Mouse (Mus musculus) layer of hippocampus, postnatal 10 days (tissue): ENCODE measurements at regions not wholly inside any gene's neighbourhood (a gene's known extent, or its start where the extent isn't known, plus 50 kb on each side); places are given as distances from the start of the nearest gene placed in this dataset.
A peak's percentile ranks its signal among the peaks of the same experiment; 100 is the strongest.

Source experiments
- DNase-seq, 2 experiments: peaks; one replicate each; pipeline ENCODE4 v3.0.0; 2021; ENCODE audit warnings: low spot score in 2 of 2

GRCm38 (mm10) chr1:55807028-55807427 is 401.3 kb downstream of the Plcl1 start:
- DNase-seq = no peak

GRCm38 (mm10) chr1:55808724-55809519 is 403.2 kb downstream of the Plcl1 start:
- no peak for DNase-seq

DNA sequence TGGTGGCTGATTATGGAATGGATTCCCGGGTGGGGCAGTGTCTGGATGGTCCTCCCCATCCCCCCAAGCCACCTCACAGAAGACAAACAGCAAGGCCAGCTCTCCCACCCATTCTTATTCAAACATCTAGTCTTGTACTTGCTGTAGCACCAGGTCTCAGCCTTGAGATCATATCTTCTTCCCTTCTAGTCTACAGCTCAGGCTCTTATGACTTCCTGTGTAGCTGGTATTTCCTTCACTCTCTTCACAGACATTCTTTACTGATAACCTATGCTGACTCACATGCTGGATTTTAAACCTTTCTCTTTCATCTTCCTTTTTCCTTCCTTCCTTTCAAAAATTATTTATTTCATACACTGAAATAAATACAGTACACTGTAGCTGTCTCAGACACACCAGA is 406.8 kb downstream of the Plcl1 start:
- no peak for DNase-seq

GRCm38 (mm10) chr1:55820866-55821500 is 415.3 kb downstream of the Plcl1 start:
- no peak for DNase-seq

DNA sequence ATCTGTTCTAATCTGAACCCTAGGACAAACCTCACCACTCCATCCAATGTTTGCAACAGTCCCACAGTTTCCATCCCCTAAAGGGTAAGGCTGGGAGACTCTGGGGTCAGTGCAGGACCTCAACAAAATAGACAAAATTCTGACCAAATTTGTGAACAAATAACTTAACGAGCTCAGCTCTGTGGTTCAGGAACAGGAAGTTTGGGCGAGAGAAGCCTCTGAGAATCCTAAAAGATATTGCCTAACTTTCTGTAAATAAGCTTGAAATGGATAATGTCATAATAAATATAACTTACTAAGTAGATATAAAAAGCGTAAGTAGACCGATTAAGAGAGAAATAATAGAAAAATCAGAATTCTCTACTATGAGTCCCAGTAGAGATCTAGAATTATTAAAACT is 416.9 kb downstream of the Plcl1 start:
- no peak for DNase-seq

- no peak for DNase-seq
These were observed 421.5 kb downstream of the Plcl1 start for GRCm38 (mm10) chr1:55827191-55827590.

DNA sequence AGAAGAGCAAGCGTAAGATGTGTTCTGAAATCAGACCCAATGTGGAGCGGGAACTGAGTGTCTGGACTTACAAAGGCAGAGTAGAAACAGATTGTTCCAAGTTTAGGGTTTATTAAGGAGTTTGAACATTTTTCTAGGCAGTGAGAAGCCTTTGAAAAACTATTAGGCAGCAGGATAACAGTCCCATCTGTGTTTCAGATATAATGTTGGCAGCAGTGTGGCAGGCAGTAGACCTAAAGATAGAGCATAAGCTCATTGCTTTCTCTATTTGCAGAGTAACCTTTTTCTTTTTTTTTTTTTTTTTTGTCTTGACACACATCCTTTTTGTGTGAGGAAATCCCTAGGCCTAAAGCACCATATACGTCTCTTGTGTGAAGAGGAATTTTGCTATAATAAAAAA is 429.6 kb downstream of the Plcl1 start:
- DNase-seq = no peak

DNA sequence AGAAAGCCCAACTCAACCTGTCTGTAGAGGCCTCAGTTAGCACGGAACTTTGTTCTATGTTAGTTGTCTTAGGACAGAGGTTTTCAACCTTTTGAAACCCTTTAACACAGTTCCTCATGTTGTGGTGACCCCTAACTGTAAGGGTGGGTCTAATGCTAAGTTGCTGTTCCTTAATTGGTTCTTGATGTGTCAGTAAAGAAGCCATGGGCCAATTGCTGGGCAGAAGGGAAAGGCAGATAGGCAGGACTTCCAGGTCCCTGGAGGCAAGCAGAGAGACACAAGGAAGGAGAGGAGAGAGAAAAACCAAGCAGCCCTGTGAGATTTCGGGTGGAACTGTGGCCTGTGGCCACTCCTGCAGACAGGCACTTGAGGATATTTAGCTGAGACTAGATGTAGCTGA is 431.0 kb downstream of the Plcl1 start:
- no peak for DNase-seq

DNA sequence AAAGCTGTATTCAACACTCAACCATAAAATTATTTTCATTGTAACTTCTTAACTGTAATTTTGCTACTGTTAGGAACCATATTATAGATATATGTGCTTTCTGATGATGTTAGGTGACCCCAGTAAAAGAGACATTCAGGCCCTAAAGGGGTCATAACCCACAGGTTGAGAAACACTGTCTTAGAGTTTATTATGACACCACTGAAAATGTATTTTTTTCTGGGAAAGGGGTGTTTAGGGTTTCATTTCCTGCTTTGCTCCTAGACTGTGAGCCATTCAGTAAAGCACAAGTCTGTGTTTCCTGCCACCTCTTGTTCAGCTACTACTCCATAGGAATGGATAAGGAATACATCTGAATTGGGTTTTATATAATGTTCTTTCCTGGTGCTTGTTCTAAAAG is 431.6 kb downstream of the Plcl1 start:
- no peak for DNase-seq

DNA sequence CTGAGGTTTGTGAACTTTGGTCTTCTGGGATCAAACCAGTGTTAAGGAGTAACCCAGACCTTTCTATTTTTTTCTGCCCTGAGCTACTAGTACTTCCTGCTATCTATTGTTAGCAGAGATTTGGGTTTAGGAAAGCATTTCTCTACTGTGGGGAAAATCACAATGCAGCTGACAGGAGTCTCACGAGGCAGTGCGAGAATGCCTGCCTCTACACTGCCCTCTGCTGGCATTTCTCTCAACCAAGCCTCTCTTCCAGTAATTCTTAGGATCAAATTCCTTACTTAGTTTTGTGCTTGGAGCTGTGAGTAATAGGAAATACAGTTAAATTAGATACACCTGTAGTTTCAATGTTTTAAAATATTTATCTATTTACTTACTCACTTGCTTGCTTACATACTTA is 432.4 kb downstream of the Plcl1 start:
- DNase-seq = peak; percentile 70 to 79

- DNase-seq = no peak
These were observed 443.1 kb downstream of the Plcl1 start for GRCm38 (mm10) chr1:55848806-55849205.

GRCm38 (mm10) chr1:55852354-55852753 is 446.6 kb downstream of the Plcl1 start:
- DNase-seq = no peak

GRCm38 (mm10) chr1:55859113-55859512 is 453.4 kb downstream of the Plcl1 start:
- no peak for DNase-seq

GRCm38 (mm10) chr1:55863113-55863512 is 457.4 kb downstream of the Plcl1 start:
- no peak for DNase-seq

GRCm38 (mm10) chr1:55865274-55865673 is 459.6 kb downstream of the Plcl1 start:
- DNase-seq = no peak

- DNase-seq = no peak
These were observed 461.0 kb downstream of the Plcl1 start for GRCm38 (mm10) chr1:55866677-55867076.

GRCm38 (mm10) chr1:55873583-55873982 is 467.9 kb downstream of the Plcl1 start:
- DNase-seq = no peak

DNA sequence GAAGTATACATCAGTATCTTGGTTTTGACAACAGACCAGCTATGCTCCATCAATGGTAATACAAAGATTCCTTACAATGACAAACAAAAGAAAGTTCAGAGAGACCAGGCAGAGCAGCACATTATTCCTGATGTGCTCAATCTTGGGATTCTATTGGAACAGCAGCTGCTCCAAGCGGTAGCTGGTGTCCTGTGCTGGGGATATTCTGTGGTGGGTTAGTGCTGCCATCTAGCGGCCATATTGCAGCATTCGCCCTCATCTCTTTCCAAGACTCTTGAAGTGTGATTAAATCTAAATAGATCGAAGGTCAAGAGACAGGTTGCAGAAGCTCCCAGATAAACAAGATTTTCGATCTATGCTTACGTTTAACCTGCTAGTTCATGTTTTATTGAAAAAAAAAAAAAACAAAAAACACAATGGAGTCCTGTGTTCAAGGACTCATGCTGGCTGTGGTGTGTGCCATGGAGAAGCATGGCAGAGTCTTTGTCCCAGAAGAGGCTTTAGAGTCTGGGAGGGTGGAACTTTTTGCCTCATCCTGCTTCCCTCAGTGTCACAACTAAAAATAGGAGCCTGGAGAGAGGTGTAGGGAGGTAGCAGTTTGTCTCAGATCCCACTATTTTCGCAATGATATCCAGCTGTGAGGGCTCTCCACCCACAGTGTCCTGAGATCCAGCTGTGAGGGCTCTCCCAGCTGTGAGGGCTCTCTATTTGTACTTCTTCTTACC is 468.6 kb downstream of the Plcl1 start:
- peak; percentile 77 to 83 for DNase-seq

GRCm38 (mm10) chr1:55874868-55875144 is 469.1 kb downstream of the Plcl1 start:
- no peak for DNase-seq

DNA sequence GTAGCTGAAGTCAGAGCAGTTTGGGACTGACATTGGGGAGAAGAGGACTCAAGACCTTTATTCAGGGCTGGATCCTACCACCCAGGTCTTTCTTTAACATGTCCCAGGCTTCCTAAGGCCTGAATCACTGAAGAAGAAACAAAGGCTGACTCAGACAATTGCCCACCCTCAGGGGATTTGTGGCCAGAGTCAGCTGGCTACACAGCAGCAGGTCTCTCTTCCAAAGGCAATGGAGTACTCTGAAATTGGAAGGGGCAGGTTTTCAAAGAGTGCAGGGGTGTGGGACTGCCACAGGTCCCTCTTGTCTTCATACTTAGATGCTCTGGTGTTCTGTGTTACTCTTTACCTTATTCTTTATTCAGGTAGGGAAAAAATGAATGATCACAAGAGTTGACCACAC is 478.9 kb downstream of the Plcl1 start:
- no peak for DNase-seq

GRCm38 (mm10) chr1:55886383-55887070 is 480.8 kb downstream of the Plcl1 start:
- DNase-seq = peak; percentile 77 to 80

DNA sequence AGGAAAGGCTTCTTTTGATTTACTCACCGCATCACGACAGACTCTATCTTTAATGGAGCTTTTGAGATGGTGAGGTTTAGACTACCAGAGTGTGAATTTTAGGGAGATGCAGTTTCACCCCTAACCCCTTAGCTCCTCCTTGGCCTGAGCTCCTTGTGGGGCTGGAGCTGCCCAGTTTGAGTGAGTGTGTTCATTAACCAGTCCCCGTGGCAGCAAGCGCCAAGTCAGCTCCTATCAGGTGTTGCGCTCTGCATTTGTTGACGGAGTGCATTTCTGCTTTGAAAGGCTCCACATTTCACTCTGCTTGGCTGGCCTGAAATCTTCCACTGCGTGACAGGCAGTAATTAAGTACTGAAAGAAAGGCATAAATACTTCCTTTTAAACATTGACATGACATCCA is 481.7 kb downstream of the Plcl1 start:
- no peak for DNase-seq
